Mouse (Mus musculus) limb, embryonic 12.5 days (tissue): ENCODE results near the gene Il23a. TPM values are rescaled to one million over a fixed set of nuclear protein-coding genes. Genes with fewer than 3 reads are reported as not detected.
A peak's percentile ranks its signal among the peaks of the same experiment; 100 is the strongest.

Experiments
- ATAC-seq: fragments of 200-750 bp; cut with Nextera tagmentation; 2 replicates; pipeline ENCODE4 v1.8.0; 2017; ENCODE audit warnings: low read depth, moderate TSS enrichment; ENCODE audit not compliant: insufficient number of reproducible peaks, insufficient read depth, low FRiP score, low TSS enrichment
- H3K27ac ChIP-seq: fragments of 300-500 bp; sonication (generic); 2 replicates; pipeline ENCODE4 v1.5.1; 2016; ENCODE audit warnings: mild to moderate bottlenecking, moderate library complexity
- H3K27me3 ChIP-seq: fragments of 300-500 bp; sonication (generic); 2 replicates; pipeline ENCODE4 v1.6.1; 2016; ENCODE audit warnings: mild to moderate bottlenecking, moderate library complexity
- H3K36me3 ChIP-seq: fragments of 300-500 bp; sonication (generic); 2 replicates; pipeline ENCODE4 v1.6.1; 2016; ENCODE audit warnings: mild to moderate bottlenecking, moderate library complexity
- H3K4me1 ChIP-seq: fragments of 300-500 bp; sonication (generic); replicated peaks from 2 replicates; pipeline ENCODE4 v1.6.1; 2016
- H3K4me2 ChIP-seq: fragments of 300-500 bp; sonication (generic); 2 replicates; pipeline ENCODE4 v1.6.1; 2016; ENCODE audit warnings: mild to moderate bottlenecking, moderate library complexity
- H3K4me3 ChIP-seq: fragments of 300-500 bp; sonication (generic); replicated peaks from 2 replicates; pipeline ENCODE4 v1.5.1; 2016; ENCODE audit warnings: mild to moderate bottlenecking
- H3K9ac ChIP-seq: fragments of 300-500 bp; sonication (generic); replicated peaks from 2 replicates; pipeline ENCODE4 v1.6.1; 2016; ENCODE audit warnings: mild to moderate bottlenecking, moderate library complexity
- H3K9me3 ChIP-seq: fragments of 300-500 bp; sonication (generic); 2 replicates; pipeline ENCODE4 v1.6.1; 2016; ENCODE audit warnings: mild to moderate bottlenecking, moderate library complexity
- WGBS: fragments of 180-500 bp; shearing (Covaris S2); methylation state at CpG from one replicate; pipeline ENCODE4 v1.1.7; 2016; 5-methylcytosine and 5-hydroxymethylcytosine counted together
- polyA plus RNA-seq: library from polyadenylated mRNA; unstranded; fragments of >200 nt; fragmentation: Nextera tagmentation; extraction: Ambion mirVana; gene quantifications from 2 replicates; pipeline ENCODE4 v1.2.1, GENCODE M21; 2016

Il23a gene
- 0.20 TPM in 2 replicates for polyA plus RNA-seq

DNA sequence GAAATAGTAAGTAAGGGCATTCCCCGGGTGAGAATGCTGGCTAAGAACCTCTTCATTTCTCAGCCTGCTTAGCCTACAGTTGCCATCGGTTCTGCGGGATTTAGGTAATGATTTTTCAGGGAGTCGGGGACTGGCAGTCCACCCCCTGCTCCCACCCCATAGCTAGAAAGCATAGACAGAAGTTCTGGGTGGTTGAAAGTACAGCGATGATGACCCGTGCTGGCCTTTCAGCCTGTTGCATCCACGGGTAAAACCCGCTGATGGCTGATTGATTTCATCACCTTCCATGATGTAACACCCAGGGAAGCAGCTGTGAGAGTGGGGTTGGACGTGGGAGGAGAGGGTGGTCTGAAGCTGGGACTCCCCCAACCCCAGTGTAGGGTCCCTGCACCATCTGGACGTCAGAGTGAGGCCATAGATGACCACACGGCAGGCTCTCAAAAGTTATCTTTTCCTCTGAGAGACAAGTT, at the start of gene Il23a:
Il23a (minus strand) TSS at position 51 of the 470 bp plus-strand sequence.
- ATAC-seq, result no peak
- Histone ChIP-seq H3K4me1 (peaks cover 11% of the 10 kb centered on the region), H3K36me3 (no peaks in the 10 kb centered on the region), H3K9ac (no peak within 1 kb of the TSS), H3K27ac (peak within 1 kb of the TSS; percentile 60; the same call in 1 of the 2 replicates), H3K4me3 (no peak within 1 kb of the TSS), H3K4me2 (no peak within 1 kb of the TSS), H3K9me3 (no peaks in the 10 kb centered on the region), H3K27me3 (no peaks in the 10 kb centered on the region)
- WGBS, result 82% methylated on average over 11 of the region's 11 CpGs

DNA sequence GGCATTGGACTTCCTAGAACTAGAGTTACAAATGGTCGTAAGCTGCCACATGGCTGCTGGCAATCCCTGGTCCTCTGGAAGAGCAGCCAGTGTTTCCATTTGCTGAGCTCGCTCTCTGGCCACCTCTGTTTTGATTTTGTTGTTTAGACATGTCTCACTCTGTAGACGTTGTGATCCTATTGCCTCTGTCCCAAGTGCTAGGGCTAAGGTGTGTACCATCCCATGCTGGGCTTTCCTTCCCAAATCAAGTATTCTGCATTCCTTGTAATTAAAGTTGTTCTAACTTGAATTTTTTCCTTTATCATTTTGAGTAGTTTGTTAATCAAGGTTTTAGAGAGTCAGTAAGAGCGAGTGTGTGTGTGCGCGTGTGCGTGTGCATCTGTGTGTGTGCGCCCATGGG, 49.0 kb upstream of the Il23a start:
- Histone ChIP-seq H3K9me3 (no peaks in the 10 kb centered on the region), H3K4me1 (0 out of 2 replicates have a peak, but pooled peaks cover 5% of the 10 kb centered on the region), H3K27ac (no peak overlapping the region), H3K27me3 (no peaks in the 10 kb centered on the region), H3K9ac (no peak overlapping the region), H3K4me2 (no peak overlapping the region), H3K36me3 (peaks cover 41% of the 10 kb centered on the region), H3K4me3 (no peak overlapping the region)
- 90% methylated on average over 8 of the region's 8 CpGs for WGBS
- no peak for ATAC-seq

DNA sequence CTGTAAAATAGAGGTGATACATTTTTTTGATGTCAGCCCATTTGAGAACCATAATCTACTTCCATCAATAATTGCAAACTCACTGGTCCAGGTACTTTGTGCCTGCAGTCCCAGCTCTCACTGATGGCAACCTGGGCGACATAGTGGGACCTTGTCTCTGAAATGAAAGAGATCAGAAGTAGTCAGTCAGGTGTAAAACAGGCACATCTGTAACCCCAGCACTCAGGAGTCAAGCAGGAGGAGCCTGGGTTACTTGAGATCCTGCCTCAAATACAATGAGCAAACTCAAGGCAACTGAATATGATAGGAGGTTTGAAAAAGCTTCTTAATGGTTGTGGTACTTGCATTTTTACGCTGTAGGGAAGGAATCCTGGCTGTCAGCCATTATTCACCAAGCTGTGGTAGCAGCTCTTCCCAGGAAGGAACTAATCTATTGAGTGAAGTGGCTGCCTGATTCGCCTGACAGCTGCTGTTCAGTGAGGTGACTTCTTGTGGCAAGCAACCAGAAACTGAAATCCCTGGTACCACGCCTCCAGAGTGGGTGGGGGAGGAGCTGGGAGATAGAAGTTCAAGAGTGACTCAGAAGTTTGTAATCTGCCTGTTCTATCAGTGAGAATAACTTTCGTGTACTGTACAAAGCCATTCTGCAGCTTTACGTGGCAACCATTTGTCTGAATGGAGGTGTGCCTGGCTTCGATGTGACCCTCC, 46.2 kb upstream of the Il23a start:
- Histone ChIP-seq H3K4me2 (no peak overlapping the region), H3K36me3 (peaks cover 23% of the 10 kb centered on the region), H3K9me3 (no peaks in the 10 kb centered on the region), H3K9ac (peak overlapping the region; percentile 18; the same call in 1 of the 2 replicates), H3K4me3 (no peak overlapping the region), H3K27me3 (no peaks in the 10 kb centered on the region), H3K4me1 (peaks cover 5% of the 10 kb centered on the region; the same call in 1 of the 2 replicates), H3K27ac (peak overlapping the region; percentile 56; the same call in 1 of the 2 replicates)
- 72% methylated on average over 7 of the region's 7 CpGs for WGBS
- ATAC-seq, result no peak

DNA sequence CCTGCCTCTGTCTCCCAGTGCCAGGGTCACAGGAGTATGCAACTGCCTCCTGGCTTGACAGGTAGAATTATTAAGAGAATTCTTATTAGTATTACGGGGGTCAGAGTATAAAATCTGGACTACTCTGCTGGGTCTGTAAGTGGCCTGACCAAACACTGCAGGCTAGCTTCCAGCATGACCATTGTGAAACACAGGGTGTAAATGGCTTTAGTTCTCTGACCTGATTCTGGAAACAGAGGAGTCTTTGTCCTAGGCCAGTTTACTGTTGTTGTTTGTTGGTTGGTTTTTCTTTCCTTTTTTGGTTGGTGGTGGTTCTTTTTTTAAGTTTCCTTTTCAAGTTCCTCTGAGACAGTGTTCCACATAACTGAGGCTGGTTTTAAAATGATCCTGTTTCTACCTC, 44.9 kb upstream of the Il23a start:
- WGBS, result 94% methylated on average over 1 of the region's 1 CpGs
- Histone ChIP-seq H3K4me2 (no peak overlapping the region), H3K9me3 (no peaks in the 10 kb centered on the region), H3K9ac (no peak overlapping the region), H3K36me3 (peaks cover 19% of the 10 kb centered on the region), H3K27ac (no peak overlapping the region), H3K4me1 (peaks cover 15% of the 10 kb centered on the region), H3K4me3 (no peak overlapping the region), H3K27me3 (no peaks in the 10 kb centered on the region)
- no peak for ATAC-seq

DNA sequence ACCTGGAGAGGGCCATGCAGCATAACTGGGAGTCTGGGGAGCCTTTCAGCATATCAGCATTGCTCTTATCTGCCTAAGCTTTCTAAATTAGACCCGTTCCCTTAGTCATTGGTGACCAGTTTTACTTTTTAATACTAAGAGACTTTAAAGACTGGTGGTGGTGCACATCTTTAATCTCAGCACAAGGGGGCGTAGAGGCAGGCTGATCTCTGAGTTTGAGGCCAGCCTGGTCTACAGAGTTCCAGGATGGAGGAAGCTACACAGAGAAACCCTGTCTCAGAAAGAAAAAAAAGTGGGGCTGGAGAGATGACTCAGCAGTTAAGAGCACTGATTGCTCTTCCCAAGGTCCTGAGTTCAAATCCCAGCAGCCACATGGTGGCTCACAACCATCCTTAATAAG, 41.7 kb upstream of the Il23a start:
- no peak overlapping the region for H3K9ac ChIP-seq
- H3K4me3 ChIP-seq, result no peak overlapping the region
- peaks cover 19% of the 10 kb centered on the region for H3K36me3 ChIP-seq
- no peak overlapping the region for H3K27ac ChIP-seq
- no peaks in the 10 kb centered on the region for H3K9me3 ChIP-seq
- WGBS, result 79% methylated on average over 2 of the region's 2 CpGs
- no peak overlapping the region for H3K4me2 ChIP-seq
- peaks cover 22% of the 10 kb centered on the region for H3K4me1 ChIP-seq
- H3K27me3 ChIP-seq, result no peaks in the 10 kb centered on the region
- ATAC-seq, result no peak

DNA sequence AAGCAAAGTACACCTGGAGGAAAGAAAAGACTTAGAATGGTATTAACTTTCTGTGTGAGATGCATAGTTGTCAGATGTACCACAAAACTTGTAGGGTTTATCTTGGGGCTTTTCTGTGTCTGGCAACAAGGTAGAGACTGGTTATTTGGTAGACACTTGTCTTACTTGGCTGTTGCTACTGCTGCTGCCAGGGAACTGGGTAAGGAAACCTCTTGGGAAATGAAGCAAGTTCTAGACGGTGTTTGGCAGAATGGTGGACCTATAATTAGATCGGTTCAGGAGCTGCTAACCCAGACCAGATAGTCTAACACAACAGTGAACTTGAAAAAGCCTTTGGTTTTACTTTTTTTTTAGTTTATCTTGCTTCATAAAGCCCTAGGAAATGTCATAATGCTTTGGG, 40.4 kb upstream of the Il23a start:
- Histone ChIP-seq H3K4me2 (peak overlapping the region; percentile 90), H3K4me3 (peak overlapping the region; percentile 95), H3K4me1 (peaks cover 17% of the 10 kb centered on the region), H3K27ac (no peak overlapping the region), H3K27me3 (no peaks in the 10 kb centered on the region), H3K36me3 (peaks cover 19% of the 10 kb centered on the region), H3K9ac (peak overlapping the region; percentile 27; the same call in 1 of the 2 replicates), H3K9me3 (no peaks in the 10 kb centered on the region)
- 76% methylated on average over 2 of the region's 2 CpGs for WGBS
- no peak for ATAC-seq

DNA sequence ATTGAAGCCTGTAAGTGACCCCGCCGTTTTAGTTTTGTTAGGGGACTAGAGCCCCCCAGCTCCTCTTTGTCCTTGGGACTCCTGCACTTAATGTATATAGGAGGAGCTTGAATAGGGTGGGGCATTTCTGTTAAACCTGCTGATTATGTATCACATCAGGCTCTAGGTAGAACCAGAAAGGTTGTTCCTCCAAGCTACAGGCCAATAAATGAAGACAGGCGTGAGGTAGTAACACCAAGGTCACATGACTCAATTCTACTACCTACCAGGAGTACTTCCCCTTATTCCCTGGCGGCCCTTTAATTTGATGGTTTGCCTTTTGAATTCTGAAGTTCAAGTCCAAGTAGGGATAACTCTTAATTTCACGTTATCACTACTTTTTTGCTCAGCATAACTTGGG, 39.9 kb upstream of the Il23a start:
- H3K4me2 ChIP-seq, result peak overlapping the region; percentile 90
- peaks cover 17% of the 10 kb centered on the region for H3K4me1 ChIP-seq
- no peak for ATAC-seq
- H3K27me3 ChIP-seq, result no peaks in the 10 kb centered on the region
- peaks cover 19% of the 10 kb centered on the region for H3K36me3 ChIP-seq
- H3K27ac ChIP-seq, result peak overlapping the region; percentile 93
- H3K9ac ChIP-seq, result peak overlapping the region; percentile 90
- 20% methylated on average over 5 of the region's 5 CpGs for WGBS
- H3K4me3 ChIP-seq, result peak overlapping the region; percentile 95
- H3K9me3 ChIP-seq, result no peaks in the 10 kb centered on the region

DNA sequence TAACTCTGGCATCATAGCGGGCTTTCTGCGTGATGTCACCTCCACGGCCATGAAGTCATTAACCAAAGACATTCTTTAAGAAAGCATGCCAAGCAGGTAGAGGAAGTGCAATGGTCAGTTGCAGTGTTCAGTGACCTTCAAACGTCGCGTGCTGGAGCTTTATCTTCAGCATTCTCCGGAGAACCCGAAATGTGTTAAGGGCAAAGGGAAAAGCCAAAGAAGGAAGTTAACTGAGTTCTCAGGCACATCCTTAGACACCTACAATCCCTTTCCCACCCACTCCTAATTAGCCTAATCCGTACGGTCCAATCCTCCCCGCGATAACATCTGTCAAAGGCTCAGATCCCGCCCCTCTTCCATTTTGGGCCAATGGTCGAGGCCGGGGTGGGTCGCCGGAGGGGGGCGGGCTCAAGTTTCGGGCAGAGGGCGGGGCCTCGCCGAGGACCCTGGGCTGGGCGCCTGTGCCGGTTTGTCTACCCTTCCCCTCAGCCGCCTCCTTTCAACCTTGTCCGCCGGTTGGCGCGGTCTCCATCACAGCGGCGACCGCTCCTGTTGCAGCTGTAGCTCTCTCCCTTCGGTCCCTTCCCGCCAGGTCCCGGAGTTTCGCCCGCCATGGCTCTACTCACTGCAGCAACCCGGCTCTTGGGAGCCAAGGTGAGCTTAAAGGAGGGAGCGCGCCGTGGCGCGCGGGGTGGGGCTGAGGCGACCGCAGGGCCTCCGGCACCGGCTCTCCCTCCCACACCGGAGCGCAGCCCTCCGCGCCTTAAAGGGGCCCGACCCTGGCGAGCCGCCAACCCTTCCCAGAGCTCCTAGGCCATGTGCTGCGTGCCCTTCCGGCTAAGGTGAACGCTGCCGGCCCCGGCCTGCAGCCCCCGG, 39.0 kb upstream of the Il23a start, which contains the start of gene Cs:
Cs (plus strand) TSS at position 429 of the 876 bp plus-strand sequence.
- Histone ChIP-seq H3K9ac (peak within 1 kb of the TSS; percentile 90), H3K4me1 (peaks cover 17% of the 10 kb centered on the region), H3K27ac (peak within 1 kb of the TSS; percentile 93), H3K27me3 (no peaks in the 10 kb centered on the region), H3K36me3 (peaks cover 14% of the 10 kb centered on the region), H3K4me3 (peak within 1 kb of the TSS; percentile 95), H3K4me2 (peak within 1 kb of the TSS; percentile 90), H3K9me3 (no peaks in the 10 kb centered on the region)
- peak; percentile 99 for ATAC-seq
- 1% methylated on average over 60 of the region's 61 CpGs for WGBS

DNA sequence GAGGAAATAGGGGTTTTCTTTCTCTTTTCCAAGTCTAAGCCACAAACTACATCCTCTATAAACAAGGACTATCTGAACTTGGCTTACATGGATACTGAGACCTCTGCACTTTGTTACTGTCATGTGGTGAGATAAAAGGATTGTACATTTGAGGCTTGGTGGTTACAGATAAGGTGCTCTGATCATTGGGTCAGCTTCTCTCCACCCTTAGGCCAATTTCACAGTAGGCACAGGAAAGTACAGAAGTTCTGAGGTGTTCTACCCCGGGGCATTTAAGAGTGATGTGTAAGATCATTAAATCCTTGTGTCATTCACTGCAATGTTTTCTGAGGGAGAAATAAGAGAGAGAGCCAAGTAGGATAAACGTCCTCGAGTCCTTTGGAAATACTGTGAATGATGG, 38.0 kb upstream of the Il23a start:
- ATAC-seq, result no peak
- Histone ChIP-seq H3K9ac (peak overlapping the region; percentile 54; the same call in 1 of the 2 replicates), H3K4me1 (peaks cover 17% of the 10 kb centered on the region), H3K4me3 (peak overlapping the region; percentile 95), H3K9me3 (no peaks in the 10 kb centered on the region), H3K27me3 (no peaks in the 10 kb centered on the region), H3K27ac (peak overlapping the region; percentile 93; the same call in 1 of the 2 replicates), H3K36me3 (peaks cover 14% of the 10 kb centered on the region), H3K4me2 (peak overlapping the region; percentile 73)
- WGBS, result 84% methylated on average over 3 of the region's 3 CpGs

DNA sequence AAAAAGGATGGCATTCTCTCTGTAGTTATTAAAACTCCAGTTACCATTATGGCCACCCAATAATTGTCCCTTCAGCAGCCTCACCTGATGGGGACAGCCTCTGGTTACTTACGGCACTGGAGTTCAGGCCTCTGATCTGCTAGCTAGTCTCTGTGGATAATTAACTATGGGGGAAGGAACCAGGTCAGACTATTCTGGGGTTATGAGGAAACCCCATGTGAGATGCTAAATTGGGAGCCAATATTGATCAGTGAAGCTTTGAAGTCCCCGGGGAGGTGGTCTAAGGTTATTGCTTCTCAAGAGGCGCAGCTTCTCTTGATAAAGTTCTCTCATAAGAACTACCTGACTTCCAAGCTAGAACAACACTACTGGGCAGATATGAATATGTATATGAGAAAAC, 37.6 kb upstream of the Il23a start:
- H3K9me3 ChIP-seq, result no peaks in the 10 kb centered on the region
- H3K9ac ChIP-seq, result no peak overlapping the region
- no peak overlapping the region for H3K4me3 ChIP-seq
- H3K36me3 ChIP-seq, result peaks cover 14% of the 10 kb centered on the region
- no peaks in the 10 kb centered on the region for H3K27me3 ChIP-seq
- peak overlapping the region; percentile 73; the same call in 1 of the 2 replicates for H3K4me2 ChIP-seq
- peaks cover 17% of the 10 kb centered on the region for H3K4me1 ChIP-seq
- WGBS, result 91% methylated on average over 3 of the region's 3 CpGs
- no peak for ATAC-seq
- no peak overlapping the region for H3K27ac ChIP-seq

DNA sequence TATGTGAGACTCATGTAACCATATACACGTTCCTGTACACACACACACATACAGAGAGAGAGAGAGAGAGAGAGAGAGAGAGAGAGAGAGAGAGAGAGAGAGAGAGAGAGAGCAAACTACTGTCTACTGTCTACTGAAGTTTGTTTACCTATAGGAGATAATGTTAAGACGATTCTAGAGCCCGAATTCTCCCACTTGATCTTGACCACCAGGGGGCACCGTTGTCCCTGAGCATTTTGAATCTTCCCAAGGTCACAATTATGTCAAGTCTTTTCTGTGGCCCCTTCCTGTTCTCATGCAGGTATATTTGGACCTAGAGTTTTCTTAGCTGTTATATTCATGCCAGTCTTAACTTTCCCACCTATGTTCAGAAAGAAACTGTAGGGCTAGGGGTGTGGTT, 37.0 kb upstream of the Il23a start:
- H3K36me3 ChIP-seq, result peaks cover 12% of the 10 kb centered on the region; the same call in 1 of the 2 replicates
- H3K27ac ChIP-seq, result no peak overlapping the region
- H3K9me3 ChIP-seq, result no peaks in the 10 kb centered on the region
- no peak overlapping the region for H3K4me3 ChIP-seq
- WGBS, result 3% methylated on average over 4 of the region's 4 CpGs
- no peaks in the 10 kb centered on the region for H3K27me3 ChIP-seq
- H3K4me1 ChIP-seq, result peaks cover 17% of the 10 kb centered on the region
- no peak for ATAC-seq
- no peak overlapping the region for H3K9ac ChIP-seq
- H3K4me2 ChIP-seq, result no peak overlapping the region
